Comparison of ENCODE assay signal across 9 mouse cellular contexts in the genomic region with DNA sequence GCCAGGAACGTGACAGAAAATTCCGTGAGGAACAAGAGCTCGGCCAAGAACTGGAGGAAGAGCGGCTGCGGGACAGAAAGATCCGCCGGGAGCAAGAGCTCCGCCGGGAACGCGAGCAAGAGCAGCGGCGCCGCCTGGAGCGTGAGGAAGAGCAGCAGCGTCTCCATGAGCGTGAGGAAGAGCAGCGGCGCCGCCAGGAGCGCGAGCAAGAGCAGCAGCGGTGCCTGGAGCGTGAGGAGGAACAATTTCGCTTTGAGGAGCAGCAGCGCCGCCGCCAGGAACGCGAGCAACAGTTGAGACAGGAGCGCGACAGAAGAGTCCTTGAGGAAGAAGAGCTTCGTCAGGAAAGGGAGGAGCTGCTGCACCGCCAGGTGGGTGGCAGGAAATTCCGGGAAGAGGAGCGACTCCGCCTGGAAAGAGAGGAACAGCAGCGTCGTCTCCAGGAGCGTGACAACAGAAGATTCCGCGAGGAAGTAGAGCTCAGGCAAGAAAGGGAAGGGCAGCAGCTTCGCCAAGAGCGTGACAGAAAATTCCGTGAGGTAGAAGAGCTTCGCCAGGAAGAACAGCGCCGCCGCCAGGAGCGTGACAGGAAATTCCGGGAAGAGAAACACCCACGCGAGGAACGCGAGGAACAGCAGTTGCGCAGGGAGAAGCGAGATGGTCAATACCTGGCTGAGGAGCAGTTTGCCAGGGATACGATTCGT. TPM values are rescaled to one million over a fixed set of nuclear protein-coding genes. Genes with fewer than 3 reads are reported as not detected.
DNase-seq lines count a peak whose midpoint lies in the region; ATAC-seq and TF ChIP-seq lines count a peak whose summit lies in the region.
"Had no signal": no experiment of that assay in that cellular context is flagged by ENCODE, and none has a peak within 500 bp of the region (broad histone marks: within the 10 kb centered on the region; RNA-seq: fewer than 3 reads in every experiment).

No protein-coding gene starts in this region.

- peak overlapping the region; percentile 44; the same call in 1 of the 2 replicates for H3K27ac ChIP-seq in embryonic facial prominence, embryonic 13.5 days
- peak overlapping the region; percentile 36 for H3K27ac ChIP-seq in heart, embryonic 13.5 days (replicated peaks)
- peak overlapping the region; percentile 75 for H3K27ac ChIP-seq in kidney, postnatal 0 days
- no peak overlapping the region; the same call in 1 of the 2 replicates for H3K27ac ChIP-seq in liver, adult 2 months (replicated peaks; ENCODE audit: insufficient read depth, low read depth, low read length)
- H3K27ac ChIP-seq in midbrain, postnatal 0 days (ENCODE audit: low read depth, low read length), result no peak overlapping the region

- peak; percentile 59 for DNase-seq in layer of hippocampus, adult 11-12 months (ENCODE audit: low spot score)
- no peak for DNase-seq in layer of hippocampus, adult 9-10 months (ENCODE audit: low spot score)
- DNase-seq in kidney, postnatal 0 days (ENCODE audit: low spot score), result peak; percentile 83
- peak; percentile 71 for DNase-seq in liver, adult 2 months (ENCODE audit: extremely low read depth, low read depth, low spot score)
- DNase-seq in midbrain, postnatal 0 days (ENCODE audit: low spot score), result peak; percentile 77
- peak; percentile 51 for DNase-seq in testis, postnatal 14 days (ENCODE audit: low spot score)

- H3K79me2 ChIP-seq in liver, adult 2 months (ENCODE audit: control insufficient read depth, insufficient read depth, low read length), result no peaks in the 10 kb centered on the region

- peak; percentile 41 for TF ChIP-seq CTCF in kidney, postnatal 0 days (IDR thresholded peaks at IDR 0.05; ENCODE audit: low read depth)
- TF ChIP-seq CTCF in liver, adult 2 months (IDR thresholded peaks at IDR 0.05; ENCODE audit: low read depth, low read length), result peak; percentile 42
- peak; percentile 64 for TF ChIP-seq CTCF in midbrain, postnatal 0 days (IDR thresholded peaks at IDR 0.05)

- H3K4me1 ChIP-seq in embryonic facial prominence, embryonic 13.5 days, result peaks cover 28% of the 10 kb centered on the region
- H3K4me1 ChIP-seq in heart, embryonic 13.5 days, result peaks cover 25% of the 10 kb centered on the region
- H3K4me1 ChIP-seq in kidney, postnatal 0 days (replicated peaks; ENCODE audit: insufficient read depth, low read length), result peaks cover 9% of the 10 kb centered on the region
- peaks cover 17% of the 10 kb centered on the region for H3K4me1 ChIP-seq in liver, adult 2 months (ENCODE audit: control insufficient read depth, insufficient read depth, low read length)
- no peaks in the 10 kb centered on the region for H3K4me1 ChIP-seq in midbrain, postnatal 0 days (ENCODE audit: insufficient read depth, low read length)

- no peaks in the 10 kb centered on the region for H3K36me3 ChIP-seq in embryonic facial prominence, embryonic 13.5 days
- no peaks in the 10 kb centered on the region for H3K36me3 ChIP-seq in heart, embryonic 13.5 days
- no peaks in the 10 kb centered on the region for H3K36me3 ChIP-seq in kidney, postnatal 0 days (ENCODE audit: insufficient read depth, low read length)
- no peaks in the 10 kb centered on the region for H3K36me3 ChIP-seq in liver, adult 2 months (ENCODE audit: control insufficient read depth, insufficient read depth, low read length)
- no peaks in the 10 kb centered on the region for H3K36me3 ChIP-seq in midbrain, postnatal 0 days (ENCODE audit: insufficient read depth, low read length)

- ATAC-seq in embryonic facial prominence, embryonic 13.5 days (ENCODE audit: insufficient number of reproducible peaks, insufficient read depth, low FRiP score, low TSS enrichment, low read depth), result 0 out of 2 replicates have a peak, but pooled peaks have one; percentile 34
- ATAC-seq in heart, embryonic 13.5 days (ENCODE audit: extremely low read depth, insufficient number of reproducible peaks, low FRiP score, low TSS enrichment), result no peak
- peak; percentile 57 for ATAC-seq in kidney, postnatal 0 days (replicated peaks; ENCODE audit: low FRiP score, low read depth)
- ATAC-seq in midbrain, postnatal 0 days (ENCODE audit: low FRiP score), result peak; percentile 47; the same call in 1 of the 2 replicates

- peak overlapping the region; percentile 58 for H3K4me3 ChIP-seq in embryonic facial prominence, embryonic 13.5 days
- H3K4me3 ChIP-seq in heart, embryonic 13.5 days, result peak overlapping the region; percentile 72
- H3K4me3 ChIP-seq in kidney, postnatal 0 days (replicated peaks; ENCODE audit: low read depth, low read length), result peak overlapping the region; percentile 47
- H3K4me3 ChIP-seq in liver, adult 2 months (ENCODE audit: insufficient read depth, low read depth, low read length), result peak overlapping the region; percentile 55
- H3K4me3 ChIP-seq in midbrain, postnatal 0 days (ENCODE audit: low read depth, low read length), result peak overlapping the region; percentile 62

- peak overlapping the region; percentile 66 for H3K9ac ChIP-seq in embryonic facial prominence, embryonic 13.5 days
- peak overlapping the region; percentile 73 for H3K9ac ChIP-seq in heart, embryonic 13.5 days
- peak overlapping the region; percentile 57 for H3K9ac ChIP-seq in kidney, postnatal 0 days (ENCODE audit: low read depth, low read length)
- H3K9ac ChIP-seq in liver, adult 2 months (ENCODE audit: low read depth, low read length), result peak overlapping the region; percentile 45
- peak overlapping the region; percentile 33; the same call in 1 of the 2 replicates for H3K9ac ChIP-seq in midbrain, postnatal 0 days (replicated peaks; ENCODE audit: low read length, poor library complexity, severe bottlenecking)

- H3K4me2 ChIP-seq in embryonic facial prominence, embryonic 13.5 days, result peak overlapping the region; percentile 92
- peak overlapping the region; percentile 98 for H3K4me2 ChIP-seq in heart, embryonic 13.5 days
- peak overlapping the region; percentile 94 for H3K4me2 ChIP-seq in kidney, postnatal 0 days (ENCODE audit: low read length)
- peak overlapping the region; percentile 94 for H3K4me2 ChIP-seq in midbrain, postnatal 0 days (ENCODE audit: low read depth, low read length, poor library complexity, severe bottlenecking)

- no peaks in the 10 kb centered on the region for H3K9me3 ChIP-seq in embryonic facial prominence, embryonic 13.5 days
- no peaks in the 10 kb centered on the region for H3K9me3 ChIP-seq in heart, embryonic 13.5 days
- H3K9me3 ChIP-seq in kidney, postnatal 0 days (replicated peaks; ENCODE audit: low read length), result no peaks in the 10 kb centered on the region
- H3K9me3 ChIP-seq in midbrain, postnatal 0 days (ENCODE audit: low read length), result no peaks in the 10 kb centered on the region

- no peak for TF ChIP-seq POLR2A in liver, adult 2 months (IDR thresholded peaks at IDR 0.05; ENCODE audit: extremely low read depth, insufficient read depth, low read length)

- peaks cover 67% of the 10 kb centered on the region for H3K27me3 ChIP-seq in embryonic facial prominence, embryonic 13.5 days
- peaks cover 64% of the 10 kb centered on the region for H3K27me3 ChIP-seq in heart, embryonic 13.5 days (replicated peaks)
- H3K27me3 ChIP-seq in kidney, postnatal 0 days (ENCODE audit: insufficient read depth, low read length), result peaks cover 9% of the 10 kb centered on the region
- H3K27me3 ChIP-seq in liver, adult 2 months (ENCODE audit: control insufficient read depth, insufficient read depth, low read length), result peaks cover 4% of the 10 kb centered on the region; the same call in 1 of the 2 replicates
- H3K27me3 ChIP-seq in midbrain, postnatal 0 days (ENCODE audit: insufficient read depth, low read length), result 0 out of 2 replicates have a peak, but pooled peaks cover 9% of the 10 kb centered on the region

- WGBS in embryonic facial prominence, embryonic 13.5 days, result under 1% methylated on average over 59 of the region's 59 CpGs
- under 1% methylated on average over 59 of the region's 59 CpGs for WGBS in heart, embryonic 13.5 days
- under 1% methylated on average over 59 of the region's 59 CpGs for WGBS in kidney, postnatal 0 days
- under 1% methylated on average over 59 of the region's 59 CpGs for WGBS in liver, adult 2 months
- WGBS in midbrain, postnatal 0 days, result under 1% methylated on average over 59 of the region's 59 CpGs

RNA-seq across cellular contexts. Expression of a gene that starts 5.2 kb away (rescaled TPM):
- 0.88 and 1.0 TPM in 2 replicates for polyA plus RNA-seq in embryonic facial prominence, embryonic 13.5 days (2015; fragmentation: Nextera tagmentation; extraction: Ambion mirVana)
- 0.34 and 0.44 TPM in 2 replicates for polyA plus RNA-seq in heart, embryonic 13.5 days (2015; fragmentation: Nextera tagmentation; extraction: Ambion mirVana)
- polyA plus RNA-seq in kidney, postnatal 0 days (2015; fragmentation: Nextera tagmentation; extraction: Ambion mirVana), result 6.7 and 7.1 TPM in 2 replicates
- under 0.01 and 0.09 TPM in 2 replicates for total RNA-seq in liver, adult 2 months (2014; rRNA removed)
- polyA plus RNA-seq in liver, adult 2 months (2012; rRNA removed), result 0.02 and 0.04 TPM in 2 replicates
- total RNA-seq in midbrain, postnatal 0 days (2014; rRNA removed), result 0.24 and 0.77 TPM in 2 replicates
- polyA plus RNA-seq in midbrain, postnatal 0 days (2015; fragmentation: Nextera tagmentation; extraction: Ambion mirVana), result 1.8 and 2.1 TPM in 2 replicates

RNA-seq across cellular contexts. Expression of a gene that starts 21.3 kb away (rescaled TPM):
- not detected in 2 replicates for polyA plus RNA-seq in embryonic facial prominence, embryonic 13.5 days (2015; fragmentation: Nextera tagmentation; extraction: Ambion mirVana)
- not detected in 2 replicates for polyA plus RNA-seq in heart, embryonic 13.5 days (2015; fragmentation: Nextera tagmentation; extraction: Ambion mirVana)
- 0.28 and 0.33 TPM in 2 replicates for polyA plus RNA-seq in kidney, postnatal 0 days (2015; fragmentation: Nextera tagmentation; extraction: Ambion mirVana)
- not detected in 2 replicates for total RNA-seq in liver, adult 2 months (2014; rRNA removed)
- not detected in 2 replicates for polyA plus RNA-seq in liver, adult 2 months (2012; rRNA removed)
- not detected in 2 replicates for total RNA-seq in midbrain, postnatal 0 days (2014; rRNA removed)
- polyA plus RNA-seq in midbrain, postnatal 0 days (2015; fragmentation: Nextera tagmentation; extraction: Ambion mirVana), result not detected in 2 replicates
- total RNA-seq: neutrophil, adult 5-6 weeks had no signal

RNA-seq across cellular contexts. Expression of a gene that starts 53.8 kb away (rescaled TPM):
- not detected in 2 replicates for polyA plus RNA-seq in embryonic facial prominence, embryonic 13.5 days (2015; fragmentation: Nextera tagmentation; extraction: Ambion mirVana)
- polyA plus RNA-seq in heart, embryonic 13.5 days (2015; fragmentation: Nextera tagmentation; extraction: Ambion mirVana), result not detected in 2 replicates
- polyA plus RNA-seq in kidney, postnatal 0 days (2015; fragmentation: Nextera tagmentation; extraction: Ambion mirVana), result 0.04 and 0.05 TPM in 2 replicates
- not detected in 2 replicates for total RNA-seq in liver, adult 2 months (2014; rRNA removed)
- polyA plus RNA-seq in liver, adult 2 months (2012; rRNA removed), result not detected in 2 replicates
- total RNA-seq in midbrain, postnatal 0 days (2014; rRNA removed), result not detected in 2 replicates
- polyA plus RNA-seq in midbrain, postnatal 0 days (2015; fragmentation: Nextera tagmentation; extraction: Ambion mirVana), result not detected in 2 replicates
- total RNA-seq: neutrophil, adult 5-6 weeks had no signal

Comparison
In these comparisons a context has a peak if more than half of its experiments do, and no peak if none do; other contexts are left out.
1. H3K27ac ChIP-seq: peak in embryonic facial prominence, embryonic 13.5 days (single experiment), heart, embryonic 13.5 days (single experiment) and kidney, postnatal 0 days (single experiment); none in liver, adult 2 months (single experiment) and midbrain, postnatal 0 days (single experiment).
2. Peak in every context shown above with its lines, with median percentiles within 50 percentile points of each other: H3K4me2 ChIP-seq, H3K4me3 ChIP-seq, H3K9ac ChIP-seq and CTCF ChIP-seq.